Mouse (Mus musculus): ENCODE measurements around the gene Cxcr4.

DNA sequence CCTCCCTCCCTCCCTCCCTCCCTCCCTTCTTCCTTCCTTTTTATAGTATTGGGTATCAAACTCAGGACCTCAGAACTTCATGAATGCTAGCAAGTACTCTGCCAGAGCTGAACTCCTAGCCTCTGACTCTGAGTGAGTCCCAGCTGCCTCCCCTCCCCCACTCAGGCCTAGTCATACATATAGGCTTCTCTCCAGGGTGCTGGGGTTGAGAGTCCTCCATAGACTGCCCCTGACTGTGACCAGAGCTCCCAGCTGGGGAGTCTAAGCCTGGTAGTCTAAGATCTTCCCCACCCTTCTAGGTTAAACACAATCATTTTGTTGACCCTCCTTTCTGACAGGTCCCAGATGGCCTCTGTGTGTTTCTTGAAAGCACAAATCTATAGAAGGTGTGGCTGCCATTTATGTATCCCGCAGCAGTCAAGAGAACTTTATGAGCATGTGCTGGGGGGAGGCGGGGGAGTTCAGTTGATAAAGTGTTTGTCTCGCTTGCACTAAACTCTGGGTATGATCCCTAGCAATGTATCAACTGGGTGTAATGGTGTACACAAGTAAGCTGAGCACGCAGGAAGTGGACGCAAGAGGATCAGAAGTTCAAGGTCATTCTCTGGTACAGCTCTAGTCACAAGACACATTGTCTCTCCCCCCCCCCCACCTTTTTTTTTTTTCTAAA is 10.1 kb upstream of the Cxcr4 start:
- TF ChIP-seq POLR2A (IDR thresholded peaks at IDR 0.05; ENCODE audit: borderline replicate concordance, extremely low read depth, insufficient read depth, insufficient read length, poor library complexity, severe bottlenecking) = no peak
- no peak for TF ChIP-seq CTCF (IDR thresholded peaks at IDR 0.05; ENCODE audit: borderline replicate concordance, extremely low read depth, insufficient read depth, insufficient read length)
